Mouse (Mus musculus) T-helper 17 cell (primary cell): ENCODE results near the gene Zfp330.

ENCODE experiments used
- in situ Hi-C, 2 experiments: fragments of 300-600 bp; cut with MboI, MseI; formaldehyde crosslinking; loops; 1 replicate in 1 of 2; 2 replicates in 1 of 2; pipeline ENCODE4 v1.15.1; 2025; ENCODE audit warnings: high pct_unique_total_duplicates in 2 of 2

Zfp330 gene

GRCm38 (mm10) chr8:82774093-82774422, at the start of gene Zfp330:
TSS of gene Zfp330 (minus strand) at chr8:82774160.
- in situ Hi-C loops: loop anchor here (10.0 to 25.0 kb wide), 2 partner anchors 671 to 1338 kb away; partner anchors contain the start of gene Dcaf15 (in 1 of the 2)

- in situ Hi-C loops: loop anchor here in 1 of 2 experiments (10.0 kb wide), 1 partner anchor 667 kb away; no protein-coding TSS in a partner anchor
Measured at GRCm38 (mm10) chr8:82777945-82778344, 4.0 kb upstream of the Zfp330 start.

GRCm38 (mm10) chr8:82777406-82777805, 3.4 kb upstream of the Zfp330 start:
- in situ Hi-C loops: loop anchor here in 1 of 2 experiments (10.0 kb wide), 1 partner anchor 667 kb away; no protein-coding TSS in a partner anchor

GRCm38 (mm10) chr8:82774482-82774881, 522 bp upstream of the Zfp330 start:
- in situ Hi-C loops: loop anchor here (10.0 to 25.0 kb wide), 2 partner anchors 670 to 1338 kb away; partner anchors contain the start of gene Dcaf15 (in 1 of the 2)

- in situ Hi-C loops: loop anchor here (10.0 to 25.0 kb wide), 2 partner anchors 671 to 1339 kb away; partner anchors contain the start of gene Dcaf15 (in 1 of the 2)
Measured at GRCm38 (mm10) chr8:82773332-82774092, 448 bp downstream of the Zfp330 start.

GRCm38 (mm10) chr8:82770886-82771285, 3.1 kb downstream of the Zfp330 start:
- in situ Hi-C loops: loop anchor here (10.0 to 25.0 kb wide), 2 partner anchors 674 to 1341 kb away; partner anchors contain the start of gene Dcaf15 (in 1 of the 2)

- in situ Hi-C loops: loop anchor here in 1 of 2 experiments (25.0 kb wide), 1 partner anchor 1353 kb away; the partner anchor contains the start of gene Dcaf15
Measured at GRCm38 (mm10) chr8:82759071-82759470, 14.9 kb downstream of the Zfp330 start.

GRCm38 (mm10) chr8:82754946-82755345, 19.0 kb downstream of the Zfp330 start:
- in situ Hi-C loops: loop anchor here in 1 of 2 experiments (25.0 kb wide), 1 partner anchor 1357 kb away; the partner anchor contains the start of gene Dcaf15

GRCm38 (mm10) chr8:82746617-82747016, 27.3 kb downstream of the Zfp330 start:
- in situ Hi-C loops: loop anchor here in 1 of 2 experiments (5.0 kb wide), 1 partner anchor 399 kb away; no protein-coding TSS in a partner anchor

GRCm38 (mm10) chr8:82743905-82744904, 29.8 kb downstream of the Zfp330 start:
- in situ Hi-C loops: loop anchor here in 1 of 2 experiments (5.0 kb wide), 1 partner anchor 397 kb away; no protein-coding TSS in a partner anchor
